Mouse (Mus musculus): ENCODE data around the gene Kdelc1. TPM values are rescaled to one million over a fixed set of nuclear protein-coding genes. Genes with fewer than 3 reads are reported as not detected.

Gene Kdelc1
- 6.5 and 8.0 TPM in 2 replicates for polyA plus RNA-seq (2012; rRNA removed)

DNA sequence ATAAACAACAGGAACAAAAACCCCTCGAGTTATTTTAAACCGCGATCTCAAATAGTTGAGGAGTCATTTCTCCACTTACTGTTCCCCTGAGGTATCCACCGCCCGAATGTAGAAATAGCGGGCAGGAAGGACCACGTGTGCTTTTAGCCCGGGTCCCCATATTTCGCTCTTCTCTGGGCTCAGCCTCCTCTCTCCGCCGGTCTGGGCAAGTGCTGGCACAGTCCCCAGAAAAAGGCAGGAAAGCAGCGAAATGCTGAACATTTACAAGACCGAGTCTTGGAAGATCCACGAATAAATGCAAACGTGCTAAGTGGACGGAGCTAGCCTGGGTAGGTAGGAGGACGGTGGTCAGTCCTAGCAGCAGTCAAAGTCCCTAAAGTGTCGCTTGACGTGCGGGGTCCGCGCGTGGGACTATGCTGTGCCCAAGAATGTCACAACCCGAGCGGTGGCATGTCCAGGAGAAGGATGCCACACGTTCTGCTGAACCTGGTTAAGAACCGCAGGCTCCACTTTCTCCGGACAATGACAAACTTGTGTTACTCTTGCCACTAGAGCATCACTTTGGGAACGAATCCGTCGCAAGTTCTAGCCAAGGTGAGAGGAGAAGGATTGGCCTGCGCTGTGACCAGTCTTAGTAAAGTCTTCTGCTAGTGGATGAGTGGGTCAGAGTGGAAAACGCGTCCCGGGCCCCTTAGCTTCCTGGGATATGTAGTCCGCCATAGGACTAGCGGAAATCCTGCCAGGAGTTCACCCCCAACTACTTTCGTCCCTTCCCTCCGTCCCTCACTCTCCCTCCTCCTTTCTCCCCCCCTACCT, at the start of gene Kdelc1, which contains the start of gene Bivm:
Gene Kdelc1, minus strand, starts transcription at position 570 of the 816 bp plus-strand sequence.
Gene Bivm, plus strand, starts transcription at position 719 of the 816 bp plus-strand sequence.
- under 1% methylated on average over 39 of the region's 39 CpGs for WGBS
- DNase-seq (ENCODE audit: low read depth, low spot score): peak; percentile 92

GRCm38 (mm10) chr1:44167859-44168383, 49.3 kb upstream of the Kdelc1 start:
- WGBS: 96% methylated on average over 3 of the region's 3 CpGs

DNA sequence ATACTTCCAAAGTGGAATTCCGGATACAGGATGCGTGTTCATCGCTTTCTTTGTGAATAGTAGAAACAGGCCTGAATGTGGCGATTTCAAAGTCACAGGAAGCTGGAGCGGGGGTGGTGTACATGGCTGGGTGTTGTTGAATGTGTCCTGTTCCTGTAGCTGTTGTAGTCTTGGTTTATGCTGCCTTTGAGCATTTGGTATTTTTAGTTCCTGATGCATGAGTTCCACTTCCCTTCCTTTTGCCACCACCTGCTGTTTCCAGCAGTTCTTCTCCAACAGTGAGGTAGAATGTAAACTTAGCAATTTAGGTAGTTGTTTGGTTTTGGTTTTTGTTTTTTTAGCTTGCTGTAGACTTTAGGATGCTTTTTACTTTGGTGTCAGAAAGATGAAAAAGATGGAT, 43.8 kb upstream of the Kdelc1 start:
- WGBS: 87% methylated on average over 5 of the region's 5 CpGs
- DNase-seq (ENCODE audit: low read depth, low spot score): no peak

More at GRCm38 (mm10) chr1:44167859-44168383, 49.3 kb upstream of the Kdelc1 start:
- no peak for DNase-seq (ENCODE audit: low read depth, low spot score)

GRCm38 (mm10) chr1:44161818-44162217, 43.2 kb upstream of the Kdelc1 start:
- DNase-seq (ENCODE audit: low read depth, low spot score): no peak
- 89% methylated on average over 6 of the region's 6 CpGs for WGBS

GRCm38 (mm10) chr1:44158317-44158716, 39.7 kb upstream of the Kdelc1 start:
- no peak for DNase-seq (ENCODE audit: low read depth, low spot score)
- 90% methylated on average over 6 of the region's 6 CpGs for WGBS

DNA sequence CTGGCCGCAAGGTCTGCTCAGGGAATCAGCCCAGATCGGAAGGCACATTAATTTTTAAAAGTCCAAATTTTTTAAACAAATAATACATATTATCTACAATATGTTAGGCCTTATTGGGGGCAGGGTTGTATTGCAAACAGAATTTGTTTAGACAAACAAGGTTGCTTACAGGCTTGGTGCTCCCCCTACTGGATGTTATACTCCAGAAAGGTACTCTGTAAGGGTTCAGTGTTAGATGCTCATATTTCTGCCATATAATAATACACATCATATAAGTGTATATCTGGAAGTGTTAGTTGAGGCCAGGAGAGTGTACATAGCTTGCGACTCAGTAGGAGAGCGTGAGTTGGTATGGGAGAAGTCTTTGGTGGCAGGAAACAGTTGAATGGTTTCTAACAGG, 36.7 kb upstream of the Kdelc1 start:
- no peak for DNase-seq (ENCODE audit: low read depth, low spot score)
- 93% methylated on average over 4 of the region's 4 CpGs for WGBS

- WGBS: 15% methylated on average over 6 of the region's 6 CpGs
- DNase-seq (ENCODE audit: low read depth, low spot score): no peak
Observed at GRCm38 (mm10) chr1:44148706-44149105, 30.1 kb upstream of the Kdelc1 start.

- DNase-seq (ENCODE audit: low read depth, low spot score): peak; percentile 74
- under 1% methylated on average over 66 of the region's 66 CpGs for WGBS
Observed at GRCm38 (mm10) chr1:44147563-44148381, 29.2 kb upstream of the Kdelc1 start, which contains the start of gene Ercc5. Gene Ercc5, plus strand, starts transcription at chr1:44147744.

- 89% methylated on average over 5 of the region's 5 CpGs for WGBS
- no peak for DNase-seq (ENCODE audit: low read depth, low spot score)
Observed at GRCm38 (mm10) chr1:44142747-44143146, 24.1 kb upstream of the Kdelc1 start.

- no peak for DNase-seq (ENCODE audit: low read depth, low spot score)
- 27% methylated on average over 4 of the region's 4 CpGs for WGBS
Observed at GRCm38 (mm10) chr1:44140232-44140631, 21.6 kb upstream of the Kdelc1 start.

DNA sequence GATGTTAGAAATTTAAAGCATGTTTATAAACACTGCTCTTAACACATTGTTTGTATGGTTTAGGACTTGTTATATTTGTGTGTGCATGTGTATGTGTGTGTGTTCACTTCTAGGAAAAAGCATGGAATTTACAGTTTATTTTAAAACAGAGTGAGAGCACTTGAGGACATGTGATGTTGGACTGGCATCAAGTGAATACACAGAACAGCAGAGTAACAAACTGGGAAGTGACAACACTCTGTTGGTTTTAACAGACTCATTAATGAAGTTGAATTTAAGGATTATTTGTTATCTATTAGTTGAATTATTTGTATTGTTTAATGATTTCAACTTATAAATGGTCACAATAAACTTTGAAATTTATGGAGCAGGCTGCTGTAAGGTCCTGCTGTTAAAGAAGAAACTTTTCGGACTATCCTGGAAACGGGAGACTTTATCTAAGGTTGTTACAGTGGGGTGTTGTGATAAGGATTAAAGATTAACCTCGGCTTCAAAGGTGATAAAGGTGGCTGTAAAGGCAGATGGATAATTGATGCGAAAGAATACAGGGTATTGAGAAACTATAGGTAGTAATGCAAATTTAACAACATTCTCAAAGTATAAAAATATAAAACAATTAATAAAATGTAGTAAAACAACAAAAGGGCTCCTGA, 11.4 kb upstream of the Kdelc1 start:
- DNase-seq (ENCODE audit: low read depth, low spot score): no peak
- WGBS: 36% methylated on average over 4 of the region's 4 CpGs

- 93% methylated on average over 4 of the region's 4 CpGs for WGBS
- DNase-seq (ENCODE audit: low read depth, low spot score): no peak
Observed at GRCm38 (mm10) chr1:44125590-44125989, 7.0 kb upstream of the Kdelc1 start.

DNA sequence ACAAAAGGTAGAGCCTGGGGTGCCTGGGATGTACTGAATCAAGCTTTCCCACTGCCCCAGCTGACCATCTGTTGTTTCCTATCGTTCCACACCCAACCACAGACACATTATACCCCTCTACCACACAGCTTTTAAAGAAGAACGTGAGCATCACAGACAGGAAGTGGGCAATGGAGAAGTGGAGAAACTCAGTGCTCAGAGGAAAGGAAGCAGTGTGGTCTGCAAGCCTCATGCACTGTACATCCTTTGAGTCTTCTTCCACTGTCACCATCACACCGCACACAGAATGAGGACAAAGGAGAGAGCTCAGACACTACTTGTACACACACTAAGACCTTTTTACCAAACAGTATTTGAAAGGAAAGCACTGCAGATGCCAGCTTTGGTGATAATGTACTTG, 3.6 kb upstream of the Kdelc1 start:
- 84% methylated on average over 3 of the region's 3 CpGs for WGBS
- DNase-seq (ENCODE audit: low read depth, low spot score): no peak

- 8% methylated on average over 6 of the region's 6 CpGs for WGBS
Observed at GRCm38 (mm10) chr1:44120074-44120406, 1.4 kb upstream of the Kdelc1 start.

GRCm38 (mm10) chr1:44119201-44120073, 829 bp upstream of the Kdelc1 start:
- no peak for DNase-seq (ENCODE audit: low read depth, low spot score)
- WGBS: under 1% methylated on average over 43 of the region's 43 CpGs

More at GRCm38 (mm10) chr1:44120074-44120406, 1.4 kb upstream of the Kdelc1 start:
- DNase-seq (ENCODE audit: low read depth, low spot score): no peak

GRCm38 (mm10) chr1:44117571-44117970, 1.0 kb downstream of the Kdelc1 start:
- DNase-seq (ENCODE audit: low read depth, low spot score): no peak

DNA sequence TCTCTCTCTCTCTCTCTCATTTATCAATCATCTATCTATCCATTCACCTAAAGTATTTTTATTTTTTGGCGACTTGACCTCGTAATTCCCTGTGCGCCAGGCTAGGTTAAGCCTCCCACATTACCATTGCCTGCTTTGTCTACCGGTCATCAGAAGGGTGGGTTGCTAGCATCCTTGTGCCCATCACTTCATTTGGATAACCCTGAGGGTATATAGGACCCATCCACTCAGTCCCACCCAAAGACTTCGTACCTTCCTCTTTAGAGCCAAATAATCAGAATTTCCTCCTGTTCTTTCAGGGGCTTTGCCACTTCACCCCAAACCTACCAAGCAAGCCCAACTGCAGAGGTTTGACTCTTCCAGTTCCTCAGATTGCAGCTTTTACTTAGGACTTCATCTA, 15.7 kb downstream of the Kdelc1 start:
- WGBS: 19% methylated on average over 5 of the region's 5 CpGs
- DNase-seq (ENCODE audit: low read depth, low spot score): no peak

DNA sequence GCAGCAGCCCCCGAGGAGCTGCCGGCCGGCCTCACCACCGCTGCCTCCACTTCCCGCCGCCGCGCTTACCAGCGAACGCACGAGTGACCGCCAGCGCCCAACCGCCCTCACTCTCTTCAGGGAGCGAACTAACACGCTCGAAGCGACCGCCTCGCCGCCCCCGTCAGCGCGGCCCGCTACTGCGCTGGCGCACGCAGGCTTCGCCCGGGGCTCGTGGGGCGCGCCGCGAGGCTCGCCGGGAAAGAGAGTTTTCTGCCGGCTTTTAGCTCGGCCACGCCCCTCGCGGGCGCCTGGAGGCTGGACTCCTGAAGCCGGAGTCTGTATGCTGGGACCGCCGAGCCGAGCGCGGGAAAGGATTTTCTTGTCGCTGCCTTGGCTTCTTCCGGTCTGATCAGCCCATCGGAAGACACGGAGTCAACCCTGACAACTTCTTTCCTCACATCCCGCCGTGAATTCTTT, 16.3 kb downstream of the Kdelc1 start, which contains the start of gene Tex30:
Gene Tex30, minus strand, starts transcription at position 183 of the 459 bp plus-strand sequence.
- DNase-seq (ENCODE audit: low read depth, low spot score): peak; percentile 72
- WGBS: under 1% methylated on average over 55 of the region's 55 CpGs
